Mouse (Mus musculus): ENCODE results near the gene Trpv6. TPM values are rescaled to one million over a fixed set of nuclear protein-coding genes. Genes with fewer than 3 reads are reported as not detected.

Gene Trpv6
- polyA plus RNA-seq, 1 experiment from 2014 or later: 0.49 TPM

- no peak overlapping the region for H3K4me2 ChIP-seq (replicated peaks)
- H3K27ac ChIP-seq: no peak overlapping the region
- no peaks in the 10 kb centered on the region for H3K27me3 ChIP-seq (replicated peaks)
- H3K9ac ChIP-seq: no peak overlapping the region
- ATAC-seq (ENCODE audit: low FRiP score, low read depth): no peak
- H3K36me3 ChIP-seq: no peaks in the 10 kb centered on the region
- 92% methylated on average over 3 of the region's 3 CpGs for WGBS
- no peak overlapping the region for H3K4me3 ChIP-seq
- H3K4me1 ChIP-seq: no peaks in the 10 kb centered on the region
- H3K9me3 ChIP-seq: no peaks in the 10 kb centered on the region
These were observed 7.0 kb upstream of the Trpv6 start for GRCm38 (mm10) chr6:41643227-41643626.

- H3K36me3 ChIP-seq: no peaks in the 10 kb centered on the region
- ATAC-seq (ENCODE audit: low FRiP score, low read depth): no peak
- H3K4me3 ChIP-seq: no peak overlapping the region
- H3K4me2 ChIP-seq (replicated peaks): no peak overlapping the region
- no peaks in the 10 kb centered on the region for H3K27me3 ChIP-seq (replicated peaks)
- H3K9ac ChIP-seq: no peak overlapping the region
- no peak overlapping the region for H3K27ac ChIP-seq
- no peaks in the 10 kb centered on the region for H3K9me3 ChIP-seq
- 91% methylated on average over 4 of the region's 4 CpGs for WGBS
- H3K4me1 ChIP-seq: no peaks in the 10 kb centered on the region
These were observed 6.6 kb upstream of the Trpv6 start for GRCm38 (mm10) chr6:41642765-41643164.

GRCm38 (mm10) chr6:41641173-41641866 lies 5.1 kb upstream of the Trpv6 start:
- ATAC-seq (ENCODE audit: low FRiP score, low read depth): no peak
- H3K4me3 ChIP-seq: no peak overlapping the region
- WGBS: 86% methylated on average over 6 of the region's 6 CpGs

GRCm38 (mm10) chr6:41640449-41640848 lies 4.2 kb upstream of the Trpv6 start:
- 55% methylated on average over 3 of the region's 3 CpGs for WGBS
- H3K4me3 ChIP-seq: no peak overlapping the region
- no peak overlapping the region for H3K9ac ChIP-seq
- no peaks in the 10 kb centered on the region for H3K4me1 ChIP-seq
- no peak for ATAC-seq (ENCODE audit: low FRiP score, low read depth)
- H3K27me3 ChIP-seq (replicated peaks): no peaks in the 10 kb centered on the region
- no peak overlapping the region for H3K4me2 ChIP-seq (replicated peaks)
- H3K9me3 ChIP-seq: no peaks in the 10 kb centered on the region
- H3K36me3 ChIP-seq: no peaks in the 10 kb centered on the region
- H3K27ac ChIP-seq: no peak overlapping the region

More at GRCm38 (mm10) chr6:41641173-41641866, 5.1 kb upstream of the Trpv6 start:
- H3K27me3 ChIP-seq (replicated peaks): no peaks in the 10 kb centered on the region
- no peak overlapping the region for H3K9ac ChIP-seq
- H3K36me3 ChIP-seq: no peaks in the 10 kb centered on the region
- H3K9me3 ChIP-seq: no peaks in the 10 kb centered on the region
- H3K4me1 ChIP-seq: no peaks in the 10 kb centered on the region
- H3K27ac ChIP-seq: no peak overlapping the region
- H3K4me2 ChIP-seq (replicated peaks): no peak overlapping the region

GRCm38 (mm10) chr6:41637927-41638506 lies 1.8 kb upstream of the Trpv6 start:
- Histone ChIP-seq H3K27ac (no peak overlapping the region), H3K4me3 (no peak overlapping the region), H3K27me3 (replicated peaks) (no peaks in the 10 kb centered on the region), H3K36me3 (no peaks in the 10 kb centered on the region), H3K9ac (no peak overlapping the region), H3K9me3 (no peaks in the 10 kb centered on the region), H3K4me2 (replicated peaks) (no peak overlapping the region), H3K4me1 (no peaks in the 10 kb centered on the region)
- 80% methylated on average over 6 of the region's 6 CpGs for WGBS
- no peak for ATAC-seq (ENCODE audit: low FRiP score, low read depth)

GRCm38 (mm10) chr6:41637393-41637792 lies 1.2 kb upstream of the Trpv6 start:
- Histone ChIP-seq H3K4me3 (no peak overlapping the region), H3K27ac (no peak overlapping the region), H3K27me3 (replicated peaks) (no peaks in the 10 kb centered on the region), H3K9me3 (no peaks in the 10 kb centered on the region), H3K4me2 (replicated peaks) (no peak overlapping the region), H3K4me1 (no peaks in the 10 kb centered on the region), H3K36me3 (no peaks in the 10 kb centered on the region), H3K9ac (no peak overlapping the region)
- ATAC-seq (ENCODE audit: low FRiP score, low read depth): no peak
- WGBS: 26% methylated on average over 1 of the region's 1 CpGs

DNA sequence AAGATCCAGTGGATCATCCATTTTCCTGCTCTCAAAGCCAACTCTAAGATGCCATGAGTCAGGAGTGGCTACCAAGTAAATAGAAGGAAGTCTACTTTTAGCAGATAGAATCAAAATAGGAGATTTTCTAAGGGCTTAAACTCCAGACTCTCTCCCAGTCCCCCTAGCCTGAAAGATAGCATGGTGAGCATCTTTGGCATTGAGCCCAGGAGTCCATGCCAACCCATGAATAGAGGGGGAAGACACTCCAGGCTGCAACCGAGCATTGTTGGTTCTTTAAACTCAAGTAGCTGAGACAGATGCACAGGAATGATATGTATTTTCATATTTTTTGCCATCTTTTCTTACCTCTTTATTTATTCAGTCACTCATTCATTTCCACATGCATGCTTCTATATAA lies 994 bp downstream of the Trpv6 start:
- WGBS: 71% methylated on average over 1 of the region's 1 CpGs
- ATAC-seq (ENCODE audit: low FRiP score, low read depth): no peak
- H3K4me2 ChIP-seq (replicated peaks): no peak overlapping the region

DNA sequence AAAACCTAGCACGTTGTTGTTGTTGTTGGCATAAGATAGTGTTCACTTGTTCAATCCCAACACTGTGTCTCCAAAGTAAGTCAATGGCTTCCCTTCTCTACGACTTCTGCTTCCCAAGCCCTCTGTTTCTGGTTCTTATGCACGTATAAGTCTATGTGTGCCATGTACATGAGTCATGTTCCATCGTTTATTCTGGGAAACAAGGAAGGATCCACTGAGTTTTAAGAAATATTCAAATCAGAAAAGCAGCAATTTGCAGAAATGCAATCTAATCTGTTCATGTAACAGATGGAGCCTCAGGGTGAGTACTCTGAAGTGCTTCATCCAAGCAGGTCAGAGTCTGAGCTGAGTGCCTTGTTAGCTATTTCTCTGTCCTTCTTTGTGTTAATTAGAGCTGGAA lies 4.7 kb downstream of the Trpv6 start:
- ATAC-seq (ENCODE audit: low FRiP score, low read depth): no peak
- 88% methylated on average over 4 of the region's 4 CpGs for WGBS
- Histone ChIP-seq H3K27me3 (replicated peaks) (no peaks in the 10 kb centered on the region), H3K4me3 (no peak overlapping the region), H3K36me3 (no peaks in the 10 kb centered on the region), H3K9ac (no peak overlapping the region), H3K9me3 (no peaks in the 10 kb centered on the region), H3K4me2 (replicated peaks) (no peak overlapping the region), H3K27ac (no peak overlapping the region), H3K4me1 (no peaks in the 10 kb centered on the region)

More for the DNA sequence above, 994 bp downstream of the Trpv6 start:
- no peak overlapping the region for H3K9ac ChIP-seq
- no peaks in the 10 kb centered on the region for H3K9me3 ChIP-seq
- H3K36me3 ChIP-seq: no peaks in the 10 kb centered on the region
- no peaks in the 10 kb centered on the region for H3K27me3 ChIP-seq (replicated peaks)
- H3K4me3 ChIP-seq: no peak overlapping the region
- H3K27ac ChIP-seq: no peak overlapping the region
- no peaks in the 10 kb centered on the region for H3K4me1 ChIP-seq

- no peaks in the 10 kb centered on the region for H3K9me3 ChIP-seq
- H3K27ac ChIP-seq: no peak overlapping the region
- no peak overlapping the region for H3K4me2 ChIP-seq (replicated peaks)
- no peak for ATAC-seq (ENCODE audit: low FRiP score, low read depth)
- 74% methylated on average over 2 of the region's 2 CpGs for WGBS
- no peaks in the 10 kb centered on the region for H3K36me3 ChIP-seq
- H3K4me3 ChIP-seq: no peak overlapping the region
- H3K4me1 ChIP-seq: no peaks in the 10 kb centered on the region
- H3K9ac ChIP-seq: no peak overlapping the region
- no peaks in the 10 kb centered on the region for H3K27me3 ChIP-seq (replicated peaks)
These were observed 5.4 kb downstream of the Trpv6 start for GRCm38 (mm10) chr6:41630791-41631190.

GRCm38 (mm10) chr6:41628180-41628579 lies 8.0 kb downstream of the Trpv6 start:
- no peak overlapping the region for H3K4me3 ChIP-seq
- H3K27ac ChIP-seq: no peak overlapping the region
- H3K9ac ChIP-seq: no peak overlapping the region
- H3K4me1 ChIP-seq: no peaks in the 10 kb centered on the region
- no peak overlapping the region for H3K4me2 ChIP-seq (replicated peaks)
- no peaks in the 10 kb centered on the region for H3K36me3 ChIP-seq
- H3K27me3 ChIP-seq (replicated peaks): no peaks in the 10 kb centered on the region
- no peaks in the 10 kb centered on the region for H3K9me3 ChIP-seq
- no peak for ATAC-seq (ENCODE audit: low FRiP score, low read depth)
- 85% methylated on average over 1 of the region's 1 CpGs for WGBS

DNA sequence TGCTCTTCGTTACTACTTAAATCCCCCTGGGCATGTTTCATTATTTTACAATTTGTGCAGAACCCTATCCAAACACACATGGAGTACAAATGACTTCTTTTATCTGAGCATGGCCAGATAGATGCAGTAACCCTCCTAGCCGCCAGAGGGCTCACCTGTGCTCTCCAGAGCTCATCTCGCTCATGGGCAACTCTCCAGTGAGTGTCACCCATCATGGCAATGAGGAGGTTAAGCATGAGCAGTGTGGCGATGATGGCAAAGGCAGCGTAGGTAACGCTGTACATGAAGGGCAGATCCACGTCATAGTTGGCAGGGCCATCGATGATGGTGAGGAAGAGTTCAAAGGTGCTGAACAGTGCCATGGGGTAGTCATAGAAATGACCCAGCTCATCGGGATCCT lies 13.5 kb downstream of the Trpv6 start:
- Histone ChIP-seq H3K4me1 (no peaks in the 10 kb centered on the region), H3K27me3 (replicated peaks) (no peaks in the 10 kb centered on the region), H3K36me3 (peaks cover 14% of the 10 kb centered on the region; the same call in 1 of the 2 replicates), H3K9ac (no peak overlapping the region), H3K4me2 (replicated peaks) (no peak overlapping the region), H3K9me3 (no peaks in the 10 kb centered on the region), H3K27ac (no peak overlapping the region), H3K4me3 (no peak overlapping the region)
- ATAC-seq (ENCODE audit: low FRiP score, low read depth): no peak; the same call in 1 of the 2 replicates
- WGBS: 64% methylated on average over 9 of the region's 9 CpGs

- Histone ChIP-seq H3K4me3 (no peak overlapping the region), H3K4me2 (replicated peaks) (no peak overlapping the region), H3K27me3 (replicated peaks) (no peaks in the 10 kb centered on the region), H3K4me1 (no peaks in the 10 kb centered on the region), H3K27ac (no peak overlapping the region), H3K36me3 (peaks cover 19% of the 10 kb centered on the region; the same call in 1 of the 2 replicates), H3K9me3 (no peaks in the 10 kb centered on the region), H3K9ac (no peak overlapping the region)
- 93% methylated on average over 12 of the region's 12 CpGs for WGBS
- no peak for ATAC-seq (ENCODE audit: low FRiP score, low read depth)
These were observed 14.8 kb downstream of the Trpv6 start for GRCm38 (mm10) chr6:41621241-41621990.

Measured in neural tube, embryonic 12.5 days (tissue).